Mouse (Mus musculus) CD4-positive naive resting alpha-beta T cell, adult 76 days (primary cell): ENCODE results near the gene Zfp768. TPM values are rescaled to one million over a fixed set of nuclear protein-coding genes. Genes with fewer than 3 reads are reported as not detected.

Source experiments
- total RNA-seq: library from RNA; stranded (reverse); gene quantifications from one replicate; pipeline ENCODE4 v1.2.4, GENCODE M21; 2023

The Zfp768 gene
- total RNA-seq = 0.21 TPM

GRCm38 (mm10) chr7:127345512-127346325 lies at the start of gene Zfp768:
Gene Zfp768 (minus strand): TSS chr7:127345589.

GRCm38 (mm10) chr7:127393157-127393943 lies 48.0 kb upstream of the Zfp768 start, which contains the start of gene E430018J23Rik:
Gene E430018J23Rik (minus strand): TSS chr7:127393629.

DNA sequence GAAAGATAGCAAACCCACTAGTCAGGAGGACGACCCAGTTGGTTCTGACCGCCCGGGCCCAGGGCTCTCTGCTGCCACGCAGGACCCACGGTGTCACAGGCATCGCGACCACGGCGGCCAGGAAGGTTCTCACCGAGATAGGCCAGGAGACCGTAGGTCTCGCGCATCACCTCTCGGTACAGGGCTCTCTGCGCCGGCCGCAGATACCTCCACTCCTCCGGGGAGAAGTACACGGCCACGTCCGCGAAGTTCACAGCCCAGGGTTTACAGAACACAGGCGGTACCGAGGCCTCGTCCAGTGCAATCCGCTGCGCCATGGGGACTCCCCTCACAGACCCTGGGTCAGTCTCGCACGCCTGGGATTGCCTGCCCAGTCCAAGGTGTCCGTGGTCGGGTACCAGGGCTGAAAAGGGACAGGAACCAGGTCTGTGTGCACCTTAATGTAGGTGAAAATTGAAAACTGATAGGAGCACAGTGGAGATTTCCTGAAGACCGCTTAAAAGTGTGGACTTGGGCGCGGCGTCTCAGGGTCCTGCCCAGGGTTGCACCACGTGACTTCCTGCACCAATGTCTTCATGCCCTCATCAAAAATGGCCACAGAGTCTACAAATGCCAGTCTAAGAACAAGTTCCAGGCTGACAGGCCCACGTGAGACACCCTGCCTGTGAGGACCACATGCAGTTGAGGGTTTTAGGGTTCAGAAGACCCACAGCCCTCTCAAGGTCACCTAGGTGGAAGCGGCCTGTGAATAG lies 41.4 kb upstream of the Zfp768 start, which contains the start of gene 9130019O22Rik:
Gene 9130019O22Rik, minus strand, starts transcription at position 526 of the 752 bp plus-strand sequence.

DNA sequence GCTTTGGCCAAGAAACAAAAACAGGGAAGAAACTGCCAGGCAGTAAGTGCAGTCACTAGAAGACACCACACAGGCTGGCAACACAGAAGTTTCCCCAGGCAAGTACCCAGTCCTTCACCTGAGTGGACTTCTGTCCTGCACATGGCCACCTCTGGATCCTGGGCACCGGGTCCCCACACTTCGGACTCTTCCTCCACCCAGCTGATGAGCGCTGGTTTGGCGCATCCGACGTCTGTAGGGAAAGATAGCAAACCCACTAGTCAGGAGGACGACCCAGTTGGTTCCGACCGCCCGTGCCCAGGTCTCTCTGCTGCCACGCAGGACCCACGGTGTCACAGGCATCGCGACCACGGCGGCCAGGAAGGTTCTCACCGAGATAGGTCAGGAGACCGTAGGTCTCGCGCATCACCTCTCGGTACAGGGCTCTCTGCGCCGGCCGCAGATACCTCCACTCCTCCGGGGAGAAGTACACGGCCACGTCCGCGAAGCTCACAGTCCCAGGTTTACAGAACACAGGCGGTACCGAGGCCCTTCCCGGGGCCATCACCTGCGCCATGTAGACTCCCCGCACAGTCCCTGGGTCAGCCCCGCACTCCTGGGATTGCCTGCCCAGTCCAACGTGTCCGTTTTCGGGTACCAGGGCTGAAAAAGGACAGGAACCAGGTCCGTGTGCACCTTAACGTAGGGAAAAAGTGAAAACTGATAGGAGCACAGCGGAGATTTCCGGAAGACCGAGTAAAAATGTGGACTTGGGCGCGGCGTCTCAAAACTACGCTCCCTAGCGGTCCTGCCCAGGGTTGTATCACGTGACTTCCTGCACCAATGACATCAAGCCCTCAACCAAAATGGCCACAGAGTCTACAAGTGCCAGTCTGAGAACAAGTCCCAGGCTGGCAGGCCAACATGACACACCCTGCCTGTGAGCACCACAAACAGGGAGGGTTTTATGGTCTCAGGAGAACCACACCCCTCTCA lies 30.2 kb upstream of the Zfp768 start, which contains the start of gene Zfp747:
Gene Zfp747, minus strand, starts transcription at position 780 of the 975 bp plus-strand sequence.

DNA sequence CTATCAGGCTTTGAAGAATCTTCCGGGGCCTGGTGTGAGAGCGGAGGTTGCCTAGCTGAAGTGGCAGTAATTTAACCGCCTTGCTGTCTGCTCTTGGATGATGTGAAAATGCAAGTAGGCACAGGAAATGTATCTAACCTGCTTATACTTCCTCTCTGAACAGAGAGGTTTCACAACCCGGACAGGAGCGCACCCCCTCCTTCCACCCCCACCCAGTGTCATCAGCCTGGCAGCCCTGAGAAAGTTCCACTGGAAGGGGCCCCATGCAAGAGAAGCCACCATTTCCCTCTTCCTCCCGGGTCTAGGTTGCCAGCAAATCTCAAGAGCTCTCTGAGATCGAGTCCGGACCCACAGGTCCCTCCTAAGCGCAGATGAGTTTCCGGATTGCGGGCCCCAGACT lies 49.3 kb downstream of the Zfp768 start, which contains the start of gene Itgal:
Gene Itgal, plus strand, starts transcription at position 163 of the 400 bp plus-strand sequence.

Other genes with a start within 250 kb of the Zfp768 start
- gene Qprt, start 223.4 kb downstream of the Zfp768 start, total RNA-seq = 44.2 TPM
- gene Spn, start 207.8 kb downstream of the Zfp768 start, total RNA-seq = 334 TPM
- gene Cd2bp2, start 149.5 kb downstream of the Zfp768 start, total RNA-seq = 71.0 TPM
- gene Tbc1d10b, start 137.1 kb downstream of the Zfp768 start, total RNA-seq = 42.1 TPM
- 19.4 TPM for gene Mylpf, start 136.7 kb downstream of the Zfp768 start, total RNA-seq
- gene Zfp553, start 112.5 kb downstream of the Zfp768 start, total RNA-seq = 9.7 TPM
- gene Sept1, start 112.5 kb downstream of the Zfp768 start, total RNA-seq = 620 TPM
- gene Zfp771, start 101.3 kb downstream of the Zfp768 start, total RNA-seq = 16.4 TPM
- 8.0 TPM for gene Dctpp1, start 84.9 kb downstream of the Zfp768 start, total RNA-seq
- gene Sephs2, start 71.5 kb downstream of the Zfp768 start, total RNA-seq = 23.0 TPM
- 193 TPM for gene Itgal, start 49.3 kb downstream of the Zfp768 start, total RNA-seq
- gene Zfp747, start 30.5 kb upstream of the Zfp768 start, total RNA-seq = 23.2 TPM
- gene 9130019O22Rik, start 41.6 kb upstream of the Zfp768 start, total RNA-seq = 4.7 TPM
- gene E430018J23Rik, start 48.0 kb upstream of the Zfp768 start, total RNA-seq = 14.9 TPM
- gene Zfp764, start 61.2 kb upstream of the Zfp768 start, total RNA-seq = 12.5 TPM
- gene Zfp688, start 76.5 kb upstream of the Zfp768 start, total RNA-seq = 14.6 TPM
- 9.8 TPM for gene Zfp689, start 103.6 kb upstream of the Zfp768 start, total RNA-seq
- gene Prr14, start 114.0 kb upstream of the Zfp768 start, total RNA-seq = 129 TPM
- 195 TPM for gene Fbrs, start 133.6 kb upstream of the Zfp768 start, total RNA-seq
- gene Srcap, start 166.4 kb upstream of the Zfp768 start, total RNA-seq = 267 TPM
- gene Gm42715, start 174.0 kb upstream of the Zfp768 start, total RNA-seq = 40.4 TPM
- 10.0 TPM for gene Tmem265, start 215.8 kb upstream of the Zfp768 start, total RNA-seq
- gene Phkg2, start 227.8 kb upstream of the Zfp768 start, total RNA-seq = 139 TPM
- 0.38 TPM for gene Ccdc189, start 243.0 kb upstream of the Zfp768 start, total RNA-seq
- 138 TPM for gene Rnf40, start 243.2 kb upstream of the Zfp768 start, total RNA-seq